8 mouse cellular contexts compared by ENCODE assay signal in the genomic region with DNA sequence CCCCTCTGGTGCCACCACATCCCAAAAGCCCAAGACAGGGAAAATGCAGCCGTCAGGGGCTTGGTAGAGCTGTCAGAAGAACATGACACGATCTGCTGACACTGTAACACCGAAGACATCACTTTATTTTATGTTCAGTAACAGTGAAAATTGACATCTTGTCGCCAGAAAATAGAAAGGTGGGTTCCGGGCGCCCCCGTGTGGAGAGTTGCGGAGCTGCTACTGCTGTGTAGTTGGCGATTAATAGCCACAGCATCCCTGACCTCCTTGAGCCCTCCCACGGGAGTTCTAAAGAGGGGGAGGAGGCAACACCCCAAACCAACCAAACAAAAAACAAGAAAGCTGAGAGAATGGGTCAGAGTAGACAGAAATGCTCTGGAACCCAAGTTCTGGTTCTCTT. TPM values are rescaled to one million over a fixed set of nuclear protein-coding genes. Genes with fewer than 3 reads are reported as not detected.
DNase-seq lines count a peak whose midpoint lies in the region.

No protein-coding gene starts in this region.

- peak; percentile 87 to 90 for DNase-seq in B cell, adult 2 months
- DNase-seq in NIH3T3 (ENCODE audit: low read depth) = peak; percentile 87
- DNase-seq in cerebellum, postnatal 25 days = peak; percentile 93
- DNase-seq in gastrocnemius, postnatal 10 days = peak; percentile 87
- DNase-seq in layer of hippocampus, adult 18-20 months (ENCODE audit: low spot score in 2 of 2) = peak; percentile 59 to 91
- peak; percentile 45 for DNase-seq in lung, postnatal 25 days (ENCODE audit: low spot score)
- peak; percentile 54 for DNase-seq in retina, postnatal 7 days (ENCODE audit: low read depth, low spot score)
- DNase-seq in urinary bladder, postnatal 14 days (ENCODE audit: low spot score) = peak; percentile 73

RNA-seq across cellular contexts. Expression of a gene that starts 34.6 kb away (rescaled TPM):
- total RNA-seq in gastrocnemius, postnatal 10 days (2021) = 10 to 100 TPM; 38.6 to 41.3 TPM
- total RNA-seq in layer of hippocampus, adult 18-20 months (2021) = 10 to 100 TPM; 39.4 to 40.3 TPM

RNA-seq across cellular contexts. Expression of a gene that starts 42.9 kb away (rescaled TPM):
- total RNA-seq in gastrocnemius, postnatal 10 days (2021) = 1 to 10 TPM in 1 of 2 experiments, under 1 TPM in 1; 0.99 to 1.7 TPM
- total RNA-seq in layer of hippocampus, adult 18-20 months (2021) = 10 to 100 TPM; 87.2 to 98.0 TPM

RNA-seq across cellular contexts. Expression of a gene that starts 44.6 kb away (rescaled TPM):
- total RNA-seq in gastrocnemius, postnatal 10 days (2021) = 10 to 100 TPM; 57.6 to 65.4 TPM
- total RNA-seq in layer of hippocampus, adult 18-20 months (2021) = 10 to 100 TPM; 67.5 to 68.7 TPM

Comparison
In these comparisons a context has a peak if more than half of its experiments do, and no peak if none do; other contexts are left out.
1. Peak in every context shown above with its lines: DNase-seq.
2. RNA of a gene that starts 42.9 kb away (total RNA-seq): 87.2 to 98.0 TPM in layer of hippocampus, adult 18-20 months; 0.99 to 1.7 TPM in gastrocnemius, postnatal 10 days; every median in the first group is over 10 times any median in the second.